ENCODE assay signal across 21 mouse cellular contexts in the genomic region with DNA sequence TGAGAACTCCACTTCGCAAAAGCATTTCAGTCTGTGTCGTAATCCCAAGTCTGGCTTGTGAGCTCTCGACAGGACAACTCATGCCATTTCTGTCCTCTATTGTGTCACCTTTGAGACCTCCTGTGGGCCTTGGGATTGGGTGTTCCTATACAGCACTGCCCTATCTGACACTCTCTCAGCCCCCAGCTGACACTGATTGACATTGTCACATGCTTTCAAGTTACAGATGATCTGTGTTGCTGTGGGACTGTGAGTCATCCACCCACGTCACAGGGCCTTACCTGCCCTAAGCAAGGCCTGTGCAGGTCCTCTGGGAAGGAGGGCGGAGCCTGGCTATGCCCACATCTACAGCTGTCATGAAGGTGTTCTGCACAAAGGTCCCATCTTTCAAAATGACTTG. TPM values are rescaled to one million over a fixed set of nuclear protein-coding genes. Genes with fewer than 3 reads are reported as not detected.
"Had no signal": no experiment of that assay in that cellular context is flagged by ENCODE, and none has a peak within 500 bp of the region (broad histone marks: within the 10 kb centered on the region; RNA-seq: fewer than 3 reads in every experiment).

No protein-coding gene starts in this region.

- H3K4me1 ChIP-seq: kidney, embryonic 15.5 days; lung, embryonic 15.5 days; midbrain, embryonic 10.5 days; midbrain, embryonic 13.5 days; neural tube, embryonic 13.5 days had no signal

- H3K4me3 ChIP-seq: kidney, embryonic 15.5 days; left cerebral cortex, adult 2 months; lung, embryonic 15.5 days; megakaryocyte, embryonic 14.5 days; midbrain, embryonic 10.5 days; midbrain, embryonic 13.5 days; myocyte; neural tube, embryonic 13.5 days had no signal

- H3K4me2 ChIP-seq: kidney, embryonic 15.5 days; lung, embryonic 15.5 days; midbrain, embryonic 13.5 days; neural tube, embryonic 13.5 days had no signal

- H3K9ac ChIP-seq: kidney, embryonic 15.5 days; lung, embryonic 15.5 days; midbrain, embryonic 13.5 days; neural tube, embryonic 13.5 days had no signal

- ATAC-seq: midbrain, embryonic 13.5 days; midbrain, embryonic 16.5 days had no signal

- H3K9me3 ChIP-seq: kidney, embryonic 15.5 days; lung, embryonic 15.5 days; megakaryocyte, embryonic 14.5 days; midbrain, embryonic 10.5 days; midbrain, embryonic 13.5 days; neural tube, embryonic 13.5 days had no signal

- H3K27ac ChIP-seq: kidney, embryonic 15.5 days; left cerebral cortex, adult 2 months; lung, embryonic 15.5 days; midbrain, embryonic 10.5 days; midbrain, embryonic 13.5 days; neural tube, embryonic 13.5 days had no signal

- DNase-seq: kidney, adult 11 months; kidney, adult 8-10 months; kidney, postnatal 10 days; kidney, postnatal 36 days; layer of hippocampus, postnatal 36 days; lung, adult 18-20 months; lung, postnatal 10 days; lung, postnatal 4 days; retina, postnatal 1 day; thymus, postnatal 25 days had no signal

- H3K27me3 ChIP-seq: kidney, embryonic 15.5 days; lung, embryonic 15.5 days; megakaryocyte, embryonic 14.5 days; midbrain, embryonic 13.5 days; neural tube, embryonic 13.5 days had no signal

RNA-seq across cellular contexts. Expression of a gene that starts 26.5 kb away (rescaled TPM):
- total RNA-seq: monocyte, adult 5-6 weeks had no signal

RNA-seq across cellular contexts. Expression of a gene that starts 40.8 kb away (rescaled TPM):
- total RNA-seq: monocyte, adult 5-6 weeks; neutrophil, adult 5-6 weeks had no signal
- polyA plus RNA-seq: myocyte had no signal
